Mouse (Mus musculus) WW6 (cell line): ENCODE data around the gene Olfr1013.

Experiments
- DNase-seq: peaks from one replicate; pipeline ENCODE4 v3.0.0-alpha.2; 2013; ENCODE audit warnings: low read depth, low spot score

Gene Olfr1013

GRCm38 (mm10) chr2:85766798-85767197 is at the start of gene Olfr1013:
TSS of gene Olfr1013 (plus strand) at chr2:85767098.
- DNase-seq = no peak

GRCm38 (mm10) chr2:85725793-85726192 is 41.1 kb upstream of the Olfr1013 start:
- DNase-seq = peak; percentile 1

GRCm38 (mm10) chr2:85753822-85754221 is 13.1 kb upstream of the Olfr1013 start:
- DNase-seq = no peak

GRCm38 (mm10) chr2:85762666-85763065 is 4.2 kb upstream of the Olfr1013 start, which contains the start of gene Olfr1012:
TSS of gene Olfr1012 (minus strand) at chr2:85762766.
- DNase-seq = no peak

DNA sequence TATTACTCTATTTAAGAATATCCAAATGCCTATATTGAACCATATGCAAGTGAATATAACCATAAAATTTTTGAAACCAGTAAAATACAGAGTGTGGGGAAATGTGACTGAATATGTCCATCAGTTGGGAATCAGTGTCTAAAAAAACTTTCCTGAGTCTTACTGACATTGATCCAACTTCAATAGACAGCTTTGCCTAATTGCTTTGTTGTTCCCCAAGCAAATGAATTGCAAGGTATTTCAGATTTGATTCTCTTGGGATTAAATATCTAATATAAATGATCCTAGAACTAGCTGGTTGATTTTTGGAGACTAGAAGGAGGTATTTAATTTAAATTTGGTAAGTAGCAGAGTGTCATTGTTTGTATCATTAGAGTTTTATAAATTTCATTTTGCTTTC is 5.5 kb downstream of the Olfr1013 start, which contains the start of gene Olfr1014:
Olfr1014 (plus strand) TSS at position 301 of the 400 bp plus-strand sequence.
- DNase-seq = no peak

GRCm38 (mm10) chr2:85781717-85782116 is 14.8 kb downstream of the Olfr1013 start, which contains the start of gene Olfr1015:
TSS of gene Olfr1015 (plus strand) at chr2:85782017.
- DNase-seq = no peak

DNA sequence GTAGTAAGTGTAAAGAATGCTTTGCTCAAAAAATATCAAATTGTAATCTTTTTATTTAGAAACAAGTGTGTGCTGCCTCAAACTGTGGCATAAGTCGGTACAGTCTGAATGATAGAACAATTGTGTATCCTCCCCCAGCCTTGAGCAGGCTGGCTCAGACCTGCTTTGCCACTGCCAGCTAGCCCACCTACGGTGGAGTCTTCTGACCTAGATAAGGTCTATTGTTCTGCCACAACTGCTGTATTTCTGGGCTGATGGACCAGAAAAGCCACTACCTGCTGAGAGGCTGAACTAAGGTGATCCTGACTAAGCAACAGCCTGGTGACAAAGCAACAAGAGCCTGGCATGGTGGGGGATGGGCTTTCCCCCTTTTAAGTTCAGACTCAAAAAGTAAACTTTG is 25.4 kb downstream of the Olfr1013 start:
- DNase-seq = no peak

- no peak for DNase-seq
These were observed 35.5 kb downstream of the Olfr1013 start, which contains the start of gene Olfr1016 for GRCm38 (mm10) chr2:85802444-85802843. TSS of gene Olfr1016 (minus strand) at chr2:85802544.

DNA sequence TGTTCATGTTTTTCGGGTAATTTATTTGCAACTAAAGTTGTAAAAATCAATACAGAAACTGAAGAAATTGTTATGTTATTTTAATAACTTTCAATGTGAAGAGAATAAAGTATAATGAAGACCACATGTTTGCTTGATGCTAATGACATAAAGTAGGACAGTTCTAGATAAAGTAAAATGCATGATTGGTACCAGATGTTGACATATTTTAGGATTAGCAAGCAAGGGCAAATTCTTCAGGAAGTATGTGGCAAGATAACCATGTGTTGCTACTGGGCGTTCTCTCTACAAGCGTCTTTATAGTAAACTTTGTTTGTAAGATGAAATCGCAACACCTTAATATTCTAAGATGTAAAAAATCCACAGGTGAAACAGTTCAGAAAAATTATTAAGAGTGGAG is 37.6 kb downstream of the Olfr1013 start:
- DNase-seq = no peak

DNA sequence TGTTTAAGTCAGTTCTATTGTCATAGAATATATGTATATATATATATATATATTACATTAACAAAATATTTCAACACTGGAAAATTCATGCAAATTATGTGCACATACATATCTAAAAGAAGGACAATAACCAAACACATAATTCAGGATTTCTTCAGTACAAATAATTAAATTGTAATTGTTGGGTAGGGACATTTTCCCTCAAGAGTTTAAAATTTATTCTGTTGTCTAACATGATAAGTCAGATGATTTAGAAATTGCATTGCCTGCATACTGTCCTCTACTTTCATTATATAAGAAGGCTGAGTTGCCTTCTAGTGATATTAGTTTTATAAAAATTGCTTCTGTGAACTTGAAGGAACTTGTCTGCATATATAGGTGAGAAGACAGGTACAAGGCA is 51.3 kb downstream of the Olfr1013 start, which contains the start of gene Olfr1018:
Olfr1018 (plus strand) TSS at position 301 of the 400 bp plus-strand sequence.
- no peak for DNase-seq
